Mouse (Mus musculus) lung, embryonic 14.5 days (tissue): Measurements from ENCODE around the gene Atad1. TPM values are rescaled to one million over a fixed set of nuclear protein-coding genes. Genes with fewer than 3 reads are reported as not detected.
"Not testable (repeated sequence)": the region's sequence is repeated elsewhere in the genome, so short reads cannot be mapped to it uniquely, and the experiment has no call there.

Source experiments
- ATAC-seq: fragments of 200-750 bp; cut with Nextera tagmentation; 2 replicates; pipeline ENCODE4 v1.8.0; 2017; ENCODE audit warnings: mild to moderate bottlenecking, moderate TSS enrichment, moderate library complexity; ENCODE audit not compliant: insufficient read depth
- DNase-seq: peaks from one replicate; pipeline ENCODE4 v3.0.0-alpha.2; 2015
- H3K27ac ChIP-seq: fragments of 300-500 bp; sonication (generic); 2 replicates; pipeline ENCODE4 v1.5.1; 2014; ENCODE audit warnings: low read depth, mild to moderate bottlenecking, moderate library complexity
- H3K27me3 ChIP-seq: fragments of 300-500 bp; sonication (generic); 2 replicates; pipeline ENCODE4 v1.6.1; 2014; ENCODE audit warnings: low read length, control low read depth; ENCODE audit not compliant: insufficient read depth
- H3K36me3 ChIP-seq: fragments of 300-500 bp; sonication (generic); 2 replicates; pipeline ENCODE4 v1.6.1; 2014; ENCODE audit warnings: control low read depth; ENCODE audit not compliant: insufficient read depth
- H3K4me1 ChIP-seq: fragments of 300-500 bp; sonication (generic); 2 replicates; pipeline ENCODE4 v1.6.1; 2014; ENCODE audit warnings: antibody characterized with exemption, control low read depth; ENCODE audit not compliant: insufficient read depth
- H3K4me2 ChIP-seq: fragments of 300-500 bp; sonication (generic); 2 replicates; pipeline ENCODE4 v1.6.1; 2014; ENCODE audit warnings: mild to moderate bottlenecking
- H3K4me3 ChIP-seq: fragments of 300-500 bp; sonication (generic); 2 replicates; pipeline ENCODE4 v1.5.1; 2014; ENCODE audit warnings: low read depth, low read length
- H3K9ac ChIP-seq: fragments of 300-500 bp; sonication (generic); 2 replicates; pipeline ENCODE4 v1.6.1; 2014
- H3K9me3 ChIP-seq: fragments of 300-500 bp; sonication (generic); 2 replicates; pipeline ENCODE4 v1.6.1; 2016; ENCODE audit warnings: low read depth, low read length, control low read depth
- CTCF ChIP-seq: IDR thresholded peaks from 2 replicates; pipeline ENCODE4 v1.5.1; 2016; ENCODE audit warnings: antibody characterized with exemption, low read depth
- WGBS: fragments of 180-500 bp; shearing (Covaris S2); extraction: QIAGEN DNeasy Blood & Tissue Kit; methylation state at CpG from one replicate; pipeline ENCODE4 v1.1.7; 2014; 5-methylcytosine and 5-hydroxymethylcytosine counted together
- polyA plus RNA-seq: library from polyadenylated mRNA; unstranded; fragments of >200 nt; fragmentation: Nextera tagmentation; extraction: Ambion mirVana; gene quantifications from 2 replicates; pipeline ENCODE4 v1.2.1, GENCODE M21; 2014

The Atad1 gene
- polyA plus RNA-seq, 1 experiment from 2014 or later, result 67.6 TPM

- peak; percentile 60 for TF ChIP-seq CTCF
- 0 out of 2 replicates have a peak overlapping the region, but pooled peaks have one; percentile 31 for H3K4me2 ChIP-seq
- whole genome bisulfite sequencing, result 61% methylated on average over 3 of the region's 3 CpGs
- H3K9me3 ChIP-seq, result no peaks in the 10 kb centered on the region
- no peaks in the 10 kb centered on the region for H3K27me3 ChIP-seq
- no peaks in the 10 kb centered on the region for H3K4me1 ChIP-seq
- no peak overlapping the region for H3K4me3 ChIP-seq
- ATAC-seq (no peak), DNase-seq (peak; percentile 65)
- H3K36me3 ChIP-seq, result peaks cover 20% of the 10 kb centered on the region; the same call in 1 of the 2 replicates
- H3K27ac ChIP-seq, result no peak overlapping the region
- H3K9ac ChIP-seq, result no peak overlapping the region
Observed at GRCm38 (mm10) chr19:32710288-32710687, 29.3 kb downstream of the Atad1 start.

GRCm38 (mm10) chr19:32708996-32709395 is 30.6 kb downstream of the Atad1 start:
- no peak for TF ChIP-seq CTCF
- ATAC-seq, result no peak
- no peak for DNase-seq

GRCm38 (mm10) chr19:32702191-32702590 is 37.4 kb downstream of the Atad1 start:
- ATAC-seq (no peak), DNase-seq (no peak)
- no peak for TF ChIP-seq CTCF
- H3K36me3 ChIP-seq, result peaks cover 76% of the 10 kb centered on the region
- WGBS, result 74% methylated on average over 3 of the region's 3 CpGs
- no peaks in the 10 kb centered on the region for H3K27me3 ChIP-seq
- no peaks in the 10 kb centered on the region for H3K4me1 ChIP-seq
- H3K9ac ChIP-seq, result no peak overlapping the region
- H3K9me3 ChIP-seq, result no peaks in the 10 kb centered on the region
- H3K4me2 ChIP-seq, result no peak overlapping the region
- H3K4me3 ChIP-seq, result no peak overlapping the region
- H3K27ac ChIP-seq, result no peak overlapping the region

More at GRCm38 (mm10) chr19:32708996-32709395, 30.6 kb downstream of the Atad1 start:
- WGBS, result 88% methylated on average over 5 of the region's 5 CpGs
- Histone ChIP-seq H3K4me3 (no peak overlapping the region), H3K27me3 (no peaks in the 10 kb centered on the region), H3K27ac (no peak overlapping the region), H3K9me3 (no peaks in the 10 kb centered on the region), H3K9ac (no peak overlapping the region), H3K36me3 (peaks cover 33% of the 10 kb centered on the region; the same call in 1 of the 2 replicates), H3K4me1 (no peaks in the 10 kb centered on the region), H3K4me2 (no peak overlapping the region)

- H3K9ac ChIP-seq, result no peak overlapping the region
- no peaks in the 10 kb centered on the region for H3K4me1 ChIP-seq
- no peak overlapping the region for H3K4me2 ChIP-seq
- H3K36me3 ChIP-seq, result peaks cover 73% of the 10 kb centered on the region
- no peak overlapping the region for H3K4me3 ChIP-seq
- no peak for ATAC-seq
- H3K9me3 ChIP-seq, result no peaks in the 10 kb centered on the region
- no peaks in the 10 kb centered on the region for H3K27me3 ChIP-seq
- no peak for TF ChIP-seq CTCF
- WGBS, result 88% methylated on average over 2 of the region's 2 CpGs
- no peak overlapping the region for H3K27ac ChIP-seq
- DNase-seq, result no peak
Observed at GRCm38 (mm10) chr19:32696674-32697073, 42.9 kb downstream of the Atad1 start.

GRCm38 (mm10) chr19:32689724-32690123 is 49.9 kb downstream of the Atad1 start:
- DNase-seq (peak; percentile 82), ATAC-seq (no peak)
- H3K9ac ChIP-seq, result no peak overlapping the region
- no peaks in the 10 kb centered on the region for H3K27me3 ChIP-seq
- H3K27ac ChIP-seq, result no peak overlapping the region
- H3K4me3 ChIP-seq, result no peak overlapping the region
- 63% methylated on average over 6 of the region's 6 CpGs for WGBS
- no peak overlapping the region for H3K4me2 ChIP-seq
- H3K9me3 ChIP-seq, result no peaks in the 10 kb centered on the region
- TF ChIP-seq CTCF, result peak; percentile 33
- H3K36me3 ChIP-seq, result peaks cover 60% of the 10 kb centered on the region
- H3K4me1 ChIP-seq, result no peaks in the 10 kb centered on the region

GRCm38 (mm10) chr19:32688227-32688626 is 51.4 kb downstream of the Atad1 start:
- H3K4me3 ChIP-seq, H3K27ac ChIP-seq, H3K4me2 ChIP-seq, H3K9ac ChIP-seq, DNase-seq, H3K4me1 ChIP-seq, H3K27me3 ChIP-seq, H3K9me3 ChIP-seq, ATAC-seq: not testable (repeated sequence)
- WGBS, result 71% methylated on average over 3 of the region's 3 CpGs
- peaks cover 51% of the 10 kb centered on the region for H3K36me3 ChIP-seq

- ATAC-seq (no peak), DNase-seq (no peak)
- Histone ChIP-seq H3K4me3 (no peak overlapping the region), H3K9me3 (no peaks in the 10 kb centered on the region), H3K27ac (no peak overlapping the region), H3K27me3 (no peaks in the 10 kb centered on the region), H3K9ac (no peak overlapping the region), H3K4me1 (no peaks in the 10 kb centered on the region), H3K4me2 (no peak overlapping the region), H3K36me3 (peaks cover 51% of the 10 kb centered on the region)
- WGBS, result 86% methylated on average over 5 of the region's 5 CpGs
- TF ChIP-seq CTCF, result no peak
Observed at GRCm38 (mm10) chr19:32687721-32688120, 51.9 kb downstream of the Atad1 start.

- H3K9me3 ChIP-seq, result no peaks in the 10 kb centered on the region
- no peak overlapping the region for H3K27ac ChIP-seq
- no peak overlapping the region for H3K4me3 ChIP-seq
- no peak for DNase-seq
- no peak overlapping the region for H3K4me2 ChIP-seq
- peaks cover 55% of the 10 kb centered on the region for H3K36me3 ChIP-seq
- TF ChIP-seq CTCF, result no peak
- 88% methylated on average over 5 of the region's 5 CpGs for WGBS
- no peaks in the 10 kb centered on the region for H3K27me3 ChIP-seq
- H3K4me1 ChIP-seq, result no peaks in the 10 kb centered on the region
- no peak overlapping the region for H3K9ac ChIP-seq
- ATAC-seq, result no peak
Observed at GRCm38 (mm10) chr19:32683081-32683480, 56.5 kb downstream of the Atad1 start.
